Mouse (Mus musculus): ENCODE measurements at regions not wholly inside any gene's neighbourhood (a gene's known extent, or its start where the extent isn't known, plus 50 kb on each side); places are given as distances from the start of the nearest gene placed in this dataset.

GRCm38 (mm10) chr9:72169728-72170188, 58.1 kb upstream of the Tcf12 start:
- TF ChIP-seq TAL1 (IDR thresholded peaks at IDR 0.05; ENCODE audit: low read length) = no peak
- TF ChIP-seq GATA1 (IDR thresholded peaks at IDR 0.05; ENCODE audit: low read length) = no peak

Data from erythroblast, embryonic 14.5 days (primary cell).